Mouse (Mus musculus) cortical plate, adult 2 months (tissue): ENCODE results near the gene Fam71a.

Experiments used
- CTCF ChIP-seq: fragments of 200-500 bp; IDR thresholded peaks from 2 replicates; pipeline ENCODE4 v1.5.1; 2011; ENCODE audit warnings: mild to moderate bottlenecking, control low read depth, low read length; ENCODE audit not compliant: insufficient read depth; ENCODE audit errors: extremely low read depth
- POLR2A ChIP-seq: fragments of 200-500 bp; IDR thresholded peaks from 2 replicates; pipeline ENCODE4 v1.6.1; 2011; ENCODE audit warnings: mild to moderate bottlenecking, low read length, control low read depth; ENCODE audit not compliant: insufficient read depth; ENCODE audit errors: extremely low read depth

GRCm38 (mm10) chr1:191203496-191203895 is 38.9 kb upstream of the Fam71a start:
- TF ChIP-seq POLR2A (no peak), CTCF (no peak)
